Mouse (Mus musculus): Measurements from ENCODE around the gene Slc9a9.

GRCm38 (mm10) chr9:94895882-94896281 lies 226.2 kb downstream of the Slc9a9 start:
- TF ChIP-seq POLR2A (IDR thresholded peaks at IDR 0.05; ENCODE audit: borderline replicate concordance, control insufficient read depth, low read depth, low read length) (no peak), CTCF (IDR thresholded peaks at IDR 0.05; ENCODE audit: control insufficient read depth, insufficient read depth, low read length) (no peak)

Measured in bone marrow, adult 2 months (tissue).